Mouse (Mus musculus) neutrophil, adult 59 days (primary cell): ENCODE data around the gene Ppp6r3. TPM values are rescaled to one million over a fixed set of nuclear protein-coding genes. Genes with fewer than 3 reads are reported as not detected.

Experiments used
- total RNA-seq, 2 experiments: library from RNA; stranded (reverse); gene quantifications; 1 replicate in 1 of 2; 2 replicates in 1 of 2; pipeline ENCODE4 v1.2.4; 2023

Gene Ppp6r3
- 100 to 1,000 TPM; 107 TPM for total RNA-seq

DNA sequence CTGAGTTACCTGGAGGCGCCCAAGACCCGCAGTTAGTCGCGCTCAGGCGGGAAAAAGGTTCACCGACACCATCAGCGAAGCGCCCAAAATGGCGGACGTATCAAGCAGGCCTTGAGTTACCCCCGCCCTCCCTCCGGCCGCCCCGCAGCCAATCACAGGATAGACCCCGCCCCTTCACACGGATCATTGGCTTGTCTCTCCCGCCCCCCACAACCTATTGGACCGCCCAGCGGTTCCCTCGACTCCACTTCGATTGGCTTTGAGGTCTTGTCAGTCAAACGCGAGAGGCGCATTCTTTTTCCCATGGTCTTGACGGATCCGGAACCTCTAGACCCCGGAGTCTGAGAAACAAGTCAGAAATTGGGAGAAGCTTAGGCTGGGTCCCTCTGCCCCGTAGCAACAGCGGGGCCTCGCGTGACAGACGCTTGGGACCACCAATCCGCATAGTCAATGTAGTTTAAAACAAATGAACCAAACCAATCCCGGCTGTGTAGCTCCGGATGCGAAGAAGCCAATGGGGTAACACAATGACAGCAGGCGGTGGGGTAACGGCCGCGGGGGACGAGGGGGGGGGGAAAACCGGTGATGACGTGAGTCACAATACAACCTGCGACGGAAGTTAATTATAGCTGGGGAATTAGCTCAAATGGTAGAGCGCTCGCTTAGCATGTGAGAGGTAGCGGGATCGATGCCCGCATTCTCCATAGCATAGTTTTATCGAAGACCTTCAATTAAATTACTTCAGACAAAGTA is at the start of gene Ppp6r3:
Ppp6r3 (minus strand) TSS at position 118 of the 753 bp plus-strand sequence.

DNA sequence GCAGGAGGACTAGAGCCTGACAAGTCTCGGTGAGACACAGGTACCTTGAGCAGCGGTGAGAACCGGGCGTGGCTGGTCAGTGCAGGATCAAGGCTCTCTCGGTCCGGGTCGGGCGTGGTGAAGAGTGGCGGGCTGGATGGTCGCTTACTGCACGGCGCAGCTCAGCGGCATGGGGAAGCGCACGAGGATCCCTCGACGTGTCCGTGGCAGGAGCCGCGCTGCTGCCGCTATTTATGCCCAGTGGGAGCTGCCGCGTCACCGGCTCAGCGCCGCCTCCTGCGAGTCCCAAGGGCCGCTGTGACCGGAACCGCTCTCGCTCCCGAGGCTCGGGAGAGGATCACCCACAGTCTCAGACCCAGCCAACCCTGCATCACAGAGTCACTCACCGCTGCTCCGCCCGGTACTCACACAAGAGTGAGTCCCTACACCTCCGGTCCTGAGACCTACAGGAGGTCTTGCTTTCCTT is 161.2 kb downstream of the Ppp6r3 start, which contains the start of gene Gal:
Gal (minus strand) TSS at position 277 of the 466 bp plus-strand sequence.

Other genes with a start within 250 kb of the Ppp6r3 start
- gene Tesmin, start 186.9 kb downstream of the Ppp6r3 start, total RNA-seq = 1 to 10 TPM; 1.1 to 2.1 TPM
- under 1 TPM in 1 of 2 experiments, not detected in 1; 0.84 TPM for gene Gal, start 161.2 kb downstream of the Ppp6r3 start, total RNA-seq
- gene Lrp5, start 110.8 kb upstream of the Ppp6r3 start, total RNA-seq = 10 to 100 TPM; 16.9 to 25.4 TPM
- gene 1810055G02Rik, start 132.5 kb upstream of the Ppp6r3 start, total RNA-seq = 10 to 100 TPM; 23.2 to 30.7 TPM
- gene Kmt5b, start 191.7 kb upstream of the Ppp6r3 start, total RNA-seq = 10 to 100 TPM; 65.4 to 66.0 TPM